Mouse (Mus musculus) liver, embryonic 14.5 days (tissue): Measurements from ENCODE around the gene Rbm24.

ENCODE experiments used
- CTCF ChIP-seq: IDR thresholded peaks from 2 replicates; pipeline ENCODE4 v1.5.1; 2016; ENCODE audit warnings: antibody characterized with exemption, low read depth, control low read depth
- EP300 ChIP-seq: IDR thresholded peaks from 2 replicates; pipeline ENCODE4 v1.6.1; 2016; ENCODE audit warnings: antibody characterized with exemption, low read depth

GRCm38 (mm10) chr13:46417594-46417993 lies 640 bp upstream of the Rbm24 start:
- TF ChIP-seq CTCF: no peak
- no peak for TF ChIP-seq EP300
